Mouse (Mus musculus) adrenal gland, adult 18-20 months (tissue): ENCODE data around the gene Rsph6a. TPM values are rescaled to one million over a fixed set of nuclear protein-coding genes. Genes with fewer than 3 reads are reported as not detected.

Source experiments
- DNase-seq, 2 experiments: peaks; one replicate each; pipeline ENCODE4 v3.0.0; 2021 to 2022; ENCODE audit warnings: low spot score in 2 of 2
- long read RNA-seq, 2 experiments: library from polyadenylated mRNA; stranded (forward); transcript quantifications; one replicate each; pipeline ENCODE4 v2.0.0; 2021
- total RNA-seq, 2 experiments: library from RNA; stranded (reverse); gene quantifications; 1 replicate in 1 of 2; 2 replicates in 1 of 2; pipeline ENCODE4 v1.2.3; 2021

The Rsph6a gene
- total RNA-seq: not detected
- long read RNA-seq, experiment 1: 0 reads
- long read RNA-seq, experiment 2: 0 reads

DNA sequence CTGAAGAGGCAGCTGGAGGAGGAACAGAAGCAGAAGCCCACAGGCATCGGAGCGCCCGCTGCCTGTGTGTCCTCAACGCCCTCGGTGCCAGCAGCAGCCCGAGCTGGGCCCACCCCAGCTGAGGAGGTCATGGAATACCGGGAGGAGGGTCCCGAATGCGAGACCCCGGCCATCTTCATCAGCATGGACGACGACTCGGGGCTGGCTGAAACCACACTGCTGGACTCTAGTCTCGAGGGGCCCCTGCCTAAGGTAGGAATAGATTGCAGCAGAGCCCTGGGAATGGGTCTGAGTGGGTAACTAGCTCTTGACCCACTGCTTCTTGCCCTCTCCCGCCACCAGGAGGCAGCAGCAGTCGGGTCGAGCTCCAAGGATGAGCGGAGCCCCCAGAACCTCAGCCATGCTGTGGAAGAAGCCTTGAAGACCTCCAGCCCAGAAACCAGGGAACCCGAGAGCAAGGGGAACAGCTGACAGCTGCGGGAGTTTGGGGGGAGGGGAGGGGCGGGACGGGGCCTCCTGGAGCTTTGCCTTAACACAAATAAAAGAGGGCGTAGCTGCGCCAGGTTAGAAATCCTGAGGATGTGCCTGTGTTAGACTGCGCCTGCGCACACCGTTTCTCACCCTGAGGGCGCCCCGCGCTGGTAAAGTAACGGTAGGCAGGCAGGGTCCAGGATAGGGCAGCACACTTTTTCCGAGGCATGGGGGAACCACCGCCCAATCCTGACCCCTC, at the start of gene Rsph6a:
TSS of gene Rsph6a (plus strand) at position 644 of the 730 bp plus-strand sequence.
- DNase-seq: no peak

DNA sequence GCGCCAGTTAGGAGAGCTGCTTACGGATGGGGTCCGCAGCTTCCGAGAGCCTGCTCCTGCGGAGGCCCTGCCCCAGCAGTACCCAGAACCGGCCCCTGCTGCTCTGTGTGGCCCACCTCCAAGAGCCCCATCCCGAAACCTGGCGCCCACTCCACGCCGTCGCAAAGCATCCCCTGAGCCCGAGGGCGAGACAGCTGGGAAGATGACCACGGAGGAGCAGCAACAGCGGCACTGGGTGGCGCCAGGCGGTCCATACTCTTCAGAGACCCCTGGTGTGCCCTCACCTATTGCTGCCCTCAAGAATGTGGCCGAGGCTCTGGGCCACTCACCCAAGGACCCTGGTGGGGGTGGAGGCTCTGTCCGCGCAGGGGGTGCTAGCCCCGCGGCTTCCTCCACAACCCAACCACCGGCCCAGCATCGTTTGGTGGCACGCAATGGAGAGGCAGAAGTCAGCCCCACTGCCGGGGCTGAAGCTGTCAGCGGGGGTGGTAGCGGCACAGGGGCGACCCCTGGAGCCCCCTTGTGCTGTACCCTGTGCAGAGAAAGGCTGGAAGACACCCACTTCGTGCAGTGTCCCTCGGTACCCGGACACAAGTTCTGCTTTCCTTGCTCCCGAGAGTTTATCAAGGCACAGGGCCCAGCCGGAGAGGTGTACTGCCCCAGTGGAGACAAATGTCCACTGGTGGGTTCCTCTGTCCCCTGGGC, 48.9 kb upstream of the Rsph6a start:
- no peak for DNase-seq

DNA sequence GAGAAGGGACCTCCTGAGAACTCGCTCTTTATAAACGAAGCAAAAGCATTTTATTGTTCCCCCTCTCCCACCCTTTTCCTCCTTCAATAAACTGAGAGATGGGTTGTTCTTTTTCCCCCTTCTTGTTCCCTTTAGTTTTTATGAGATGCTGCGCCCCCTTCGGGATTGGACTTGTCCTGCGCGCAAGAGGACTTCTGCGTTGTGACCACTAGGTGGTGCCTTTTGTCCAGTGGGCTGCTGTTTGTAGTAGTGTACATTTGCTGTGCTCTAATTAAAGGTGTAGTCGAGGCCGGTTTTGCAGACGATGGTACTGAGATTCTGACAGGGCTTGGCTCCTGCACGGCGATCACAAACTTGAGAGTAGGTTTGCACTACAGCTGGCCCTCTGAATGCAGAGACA, 48.0 kb upstream of the Rsph6a start:
- peak; percentile 70 to 76 for DNase-seq

DNA sequence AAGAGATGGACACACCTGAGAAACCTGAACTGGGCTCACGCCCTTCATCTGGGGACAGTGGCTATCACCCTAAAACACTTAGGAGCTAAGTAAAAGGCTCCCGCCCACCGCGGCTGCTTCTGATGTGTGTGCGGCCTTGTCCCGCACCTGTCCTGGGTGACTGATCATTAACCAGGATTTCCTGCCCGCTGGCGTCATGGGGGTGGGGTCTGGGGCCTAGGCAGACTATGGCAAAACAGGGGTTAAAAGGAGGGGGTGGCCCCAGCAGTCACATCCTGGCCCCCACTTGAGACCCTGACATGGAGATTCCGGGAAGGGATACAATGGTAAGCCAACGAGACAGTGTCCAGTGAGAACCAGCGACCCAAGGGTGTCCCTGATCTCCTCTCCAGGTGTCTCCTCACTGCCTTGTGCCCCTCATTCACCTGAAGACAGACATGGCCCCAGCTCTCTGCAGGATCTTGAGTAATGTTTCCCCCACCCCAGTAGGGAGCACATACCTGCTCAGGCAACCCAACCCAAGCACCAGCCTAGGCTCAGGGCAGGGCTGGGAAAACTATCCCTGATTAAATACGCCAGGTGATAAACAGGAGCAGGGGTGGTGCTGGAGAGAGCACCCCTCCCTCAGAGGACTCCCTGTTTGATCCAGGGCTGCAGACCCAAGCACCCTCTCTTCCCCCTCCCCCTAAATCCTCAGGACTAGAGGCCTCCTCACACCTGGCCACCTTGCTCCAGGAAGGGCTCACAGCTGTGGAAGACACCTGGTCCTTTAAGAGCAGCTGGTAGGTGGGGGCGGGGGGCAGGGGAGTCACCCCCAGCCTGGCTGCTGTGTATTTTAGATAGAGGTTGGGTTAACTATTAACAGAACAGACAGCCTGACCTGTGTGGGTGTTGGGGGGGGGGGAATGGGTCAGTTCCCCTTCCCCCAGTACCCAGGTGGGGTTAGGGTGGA, 47.2 kb upstream of the Rsph6a start:
- DNase-seq: no peak

DNA sequence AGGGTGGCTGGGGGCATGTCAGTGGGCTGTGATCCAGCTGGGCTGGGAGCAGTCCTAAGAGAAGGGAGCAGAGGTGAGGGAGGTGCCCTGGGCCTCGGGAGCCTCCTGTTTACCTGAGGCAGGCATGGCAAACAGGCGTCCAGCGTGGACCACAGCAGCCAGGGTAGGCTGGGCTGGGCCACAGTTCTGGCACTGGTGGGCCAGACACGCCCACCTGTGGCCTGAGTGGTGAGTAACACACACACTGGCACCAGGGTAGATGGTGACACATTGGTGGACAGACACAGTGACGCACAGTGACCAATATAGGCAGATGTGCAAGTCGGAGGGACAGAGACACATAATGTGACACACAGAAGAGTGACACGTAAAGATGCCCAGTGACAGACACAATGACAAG, 43.9 kb upstream of the Rsph6a start:
- DNase-seq: no peak

DNA sequence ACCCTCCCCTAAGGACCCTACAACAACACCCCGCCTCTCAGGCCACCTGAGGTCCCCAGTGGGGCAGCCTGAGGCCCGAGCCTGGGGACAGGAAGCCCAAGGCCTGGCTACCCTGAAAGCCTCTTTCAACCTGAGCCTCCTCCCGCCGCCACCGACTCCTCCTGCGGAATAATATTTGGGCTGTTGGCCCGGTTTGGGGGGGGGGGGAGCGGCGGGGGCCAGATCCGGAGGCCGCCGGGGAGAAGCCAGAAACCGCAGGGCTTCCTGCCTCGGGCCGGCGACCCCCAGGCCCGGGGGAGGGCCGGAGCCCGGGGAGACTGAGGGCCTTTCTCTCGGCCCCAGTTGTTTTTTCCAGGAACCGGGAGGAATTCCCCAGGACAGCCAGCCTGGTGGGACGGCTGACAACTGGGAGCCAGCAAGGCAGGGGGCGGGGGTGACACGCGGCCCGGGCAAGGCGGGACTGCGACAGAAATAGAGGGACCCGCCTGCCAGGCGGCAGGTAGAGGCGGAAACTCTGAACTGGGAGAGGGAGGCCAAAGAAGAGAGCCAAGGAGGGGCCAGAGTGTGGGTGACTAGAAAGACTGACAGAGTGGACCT, 42.4 kb upstream of the Rsph6a start:
- peak in 1 of 2 experiments; percentile 36 for DNase-seq

DNA sequence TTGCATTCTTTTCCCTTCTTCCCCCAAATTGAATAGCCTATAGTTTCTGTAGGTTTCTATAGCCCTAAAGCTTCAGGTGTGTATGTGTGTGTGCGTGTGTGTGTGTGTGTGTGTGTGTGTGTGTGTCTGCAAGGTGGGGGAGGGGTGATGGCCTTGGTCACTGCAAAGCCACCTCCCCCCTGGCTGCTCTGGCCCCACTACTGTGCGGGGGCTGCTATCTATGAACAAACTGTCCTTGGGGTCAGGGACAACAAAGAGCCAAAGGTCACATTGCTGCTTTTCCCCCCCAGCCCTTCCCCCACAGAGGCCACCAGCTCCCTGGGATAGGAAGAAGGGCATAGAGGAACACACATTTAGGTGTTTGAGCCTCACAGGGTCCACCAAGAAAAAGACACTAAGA, 41.6 kb upstream of the Rsph6a start:
- no peak for DNase-seq

DNA sequence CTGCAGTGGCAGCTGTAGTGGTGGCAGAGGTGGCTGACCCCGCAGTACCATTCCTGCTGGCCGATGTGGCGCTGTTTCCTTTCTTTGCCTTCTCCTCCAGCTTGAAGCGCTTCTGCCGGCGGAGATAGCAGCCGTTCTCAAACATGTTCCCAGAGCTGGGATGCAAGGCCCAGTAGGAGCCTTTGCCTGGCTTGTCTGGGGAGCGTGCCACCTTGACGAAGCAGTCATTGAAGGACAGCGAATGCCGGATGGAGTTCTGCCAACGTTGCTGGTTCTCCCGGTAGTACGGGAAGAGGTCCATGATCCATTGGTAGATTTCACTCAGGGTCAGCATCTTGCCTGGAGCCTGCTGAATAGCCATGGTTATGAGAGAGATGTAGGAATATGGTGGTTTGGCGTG, 40.0 kb upstream of the Rsph6a start:
- no peak for DNase-seq

DNA sequence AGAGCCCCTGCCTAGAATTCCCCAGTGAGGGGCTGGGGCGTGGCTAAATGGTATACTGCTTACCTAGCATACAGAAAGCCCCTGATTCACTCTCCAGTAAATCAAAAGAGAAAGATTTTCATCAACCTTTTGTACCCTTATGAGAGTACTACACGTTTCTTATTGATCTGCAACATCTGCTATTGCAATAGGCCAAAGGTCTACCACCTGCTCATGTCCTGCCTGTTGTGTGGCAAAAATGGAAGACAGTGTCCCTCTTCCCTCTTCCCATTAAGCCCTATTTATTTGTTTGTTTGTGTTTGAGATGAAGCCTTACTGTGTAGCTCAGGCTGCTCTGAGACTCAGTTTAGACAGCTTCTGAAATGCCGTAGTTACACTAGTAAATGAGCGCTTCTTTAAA, 38.4 kb upstream of the Rsph6a start:
- no peak for DNase-seq

DNA sequence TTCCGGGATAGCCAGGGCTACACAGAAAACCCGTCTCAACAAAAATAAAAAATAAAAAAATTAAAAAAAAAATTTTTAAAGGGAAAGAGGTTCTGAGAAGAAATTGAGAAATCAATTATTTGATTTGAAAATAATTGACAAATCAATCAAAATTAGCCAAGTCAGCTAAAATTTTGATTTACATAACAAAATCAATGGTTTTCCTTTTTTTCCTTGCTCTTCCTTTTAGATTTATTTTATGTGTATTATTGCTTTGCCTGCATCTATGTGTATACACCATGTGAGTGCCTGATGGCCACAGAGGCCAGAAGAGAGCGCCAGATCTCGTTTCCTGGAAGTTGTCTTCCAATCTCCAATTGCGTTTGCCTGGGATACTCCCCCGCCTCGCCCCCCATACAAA, 36.6 kb upstream of the Rsph6a start:
- no peak for DNase-seq

DNA sequence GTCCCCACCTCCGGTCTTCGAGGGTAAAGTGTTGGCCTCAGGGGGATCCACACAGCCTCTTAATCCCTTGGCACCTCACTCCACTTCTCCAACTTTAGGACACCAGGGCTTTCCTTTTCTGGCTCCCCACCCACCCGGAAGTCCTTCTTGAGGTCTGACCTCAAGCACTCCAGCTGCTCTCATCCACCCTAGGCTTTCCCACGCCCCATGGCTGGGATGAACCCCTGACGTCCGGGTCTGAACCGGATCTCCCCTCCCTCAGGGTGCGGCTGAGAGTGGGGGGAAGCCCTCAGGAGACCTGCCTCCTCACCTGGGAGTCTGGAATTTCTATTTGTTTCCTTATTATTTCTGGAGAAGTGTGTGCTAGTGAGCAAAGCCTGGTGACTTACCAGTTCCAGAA, 33.4 kb upstream of the Rsph6a start:
- no peak for DNase-seq

DNA sequence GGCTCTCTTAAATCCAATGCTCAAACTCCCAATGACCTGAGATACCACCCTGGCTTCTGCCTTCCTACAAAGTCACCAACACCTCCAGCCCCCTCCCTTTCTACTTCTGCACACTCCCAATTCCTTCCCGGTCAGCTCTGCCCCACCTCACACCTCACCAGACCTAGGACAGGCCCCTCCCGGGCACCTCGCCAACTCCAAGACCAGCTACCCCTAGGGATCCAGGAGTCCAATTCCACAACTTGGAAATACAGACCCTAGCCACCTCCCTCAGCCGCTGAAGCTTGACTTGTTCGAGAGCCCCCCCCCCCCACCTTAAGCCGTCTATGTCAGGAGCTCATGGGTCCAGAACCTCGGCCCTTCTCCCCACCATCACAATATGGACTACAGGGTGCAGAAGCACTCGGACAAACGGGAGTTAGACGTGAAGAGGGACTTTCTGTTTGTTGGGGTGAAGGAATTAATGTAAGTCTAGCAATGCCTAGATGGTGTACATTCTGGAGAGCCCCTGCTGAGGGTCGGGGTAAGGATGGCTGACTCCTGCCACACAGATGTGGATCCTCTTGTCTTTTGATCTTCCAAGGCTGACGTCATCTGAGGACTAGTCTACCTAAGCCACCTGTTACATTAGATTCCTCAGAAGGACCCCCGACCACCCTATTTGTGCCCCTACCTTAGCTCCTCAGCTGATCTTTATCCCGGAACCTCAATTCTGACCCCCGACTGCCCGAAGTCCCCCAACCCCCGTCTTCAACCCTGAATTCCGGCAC, 32.1 kb upstream of the Rsph6a start:
- DNase-seq: no peak

DNA sequence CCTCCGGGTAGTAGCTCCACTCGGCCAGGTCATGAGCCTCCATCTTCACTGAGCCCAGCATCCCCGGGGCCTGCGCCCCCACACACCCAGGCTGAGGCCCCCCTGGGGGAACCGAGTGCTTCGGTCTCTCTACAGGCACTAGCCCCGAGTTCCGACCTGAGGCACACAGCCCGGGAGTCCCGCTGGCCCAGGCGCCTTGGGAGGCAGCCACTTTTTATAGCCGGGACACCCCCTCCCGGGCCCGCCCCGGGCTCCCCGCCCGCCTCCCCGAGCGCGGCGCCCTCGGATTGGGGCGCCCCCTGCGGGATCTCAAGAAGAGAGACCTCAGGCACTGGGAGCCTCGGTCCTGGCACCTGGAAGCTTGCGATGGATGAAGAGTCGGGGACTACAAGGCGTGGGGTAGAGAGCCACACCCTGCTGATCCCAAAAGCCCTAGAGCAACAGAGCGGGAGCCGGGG, 31.1 kb upstream of the Rsph6a start, which contains the start of gene Foxa3:
TSS of gene Foxa3 (minus strand) at position 182 of the 458 bp plus-strand sequence.
- peak; percentile 28 to 61 for DNase-seq

DNA sequence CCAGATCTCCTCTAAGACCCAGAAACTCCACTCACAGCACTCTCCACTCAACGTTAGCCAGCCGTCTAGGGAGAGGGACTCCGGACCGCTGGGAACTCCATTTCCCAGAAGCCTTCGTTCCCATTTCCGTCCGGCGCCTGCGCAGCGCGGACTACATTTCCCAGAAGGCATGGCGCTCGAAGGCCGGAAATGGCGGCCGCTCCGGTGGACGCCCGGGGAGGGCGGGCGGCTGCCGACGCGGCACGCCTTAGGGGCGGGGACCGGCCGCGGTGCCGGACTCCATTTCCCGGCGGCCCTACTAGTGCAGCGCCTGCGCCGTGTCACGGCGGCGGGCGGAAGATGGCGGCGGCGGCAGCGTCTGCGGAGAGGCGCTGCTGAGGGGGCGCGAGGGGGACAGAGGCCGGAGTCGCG, 30.4 kb upstream of the Rsph6a start, which contains the start of gene Sympk:
TSS of gene Sympk (plus strand) at position 282 of the 411 bp plus-strand sequence.
- peak; percentile 89 to 92 for DNase-seq

DNA sequence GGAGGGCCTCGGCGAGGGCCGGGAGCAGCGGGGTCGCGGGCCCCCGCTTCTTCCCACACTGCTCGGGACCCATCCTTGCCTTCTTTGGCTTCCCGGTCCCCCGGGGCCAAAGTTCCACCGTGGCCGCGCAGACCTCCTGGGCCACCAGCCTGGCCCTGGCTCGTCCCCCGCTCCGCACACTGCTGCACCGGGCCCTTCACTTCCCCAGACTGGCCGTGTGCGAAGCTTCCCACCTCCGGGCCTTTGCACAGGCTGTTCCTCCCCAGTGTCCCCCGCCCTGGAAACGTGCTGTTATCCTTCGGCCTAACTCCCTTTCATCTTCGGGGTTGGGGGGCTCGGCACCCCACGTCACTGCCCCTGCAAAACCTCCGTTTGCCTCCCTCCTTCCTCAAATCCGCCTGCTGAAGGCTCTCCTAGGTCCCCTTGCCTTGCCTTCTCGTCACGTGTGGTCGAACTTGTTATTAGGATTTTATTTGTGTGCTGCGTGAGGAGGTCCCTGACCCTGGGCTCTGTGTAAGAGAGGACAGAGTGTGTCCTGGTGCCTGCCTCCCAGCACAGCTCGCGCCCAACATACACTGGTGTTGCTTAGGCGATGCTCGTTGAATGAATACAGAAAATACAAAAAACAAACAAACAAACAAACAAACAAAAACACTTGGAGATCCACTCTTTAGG, 29.8 kb upstream of the Rsph6a start:
- DNase-seq: peak in 1 of 2 experiments; percentile 43

DNA sequence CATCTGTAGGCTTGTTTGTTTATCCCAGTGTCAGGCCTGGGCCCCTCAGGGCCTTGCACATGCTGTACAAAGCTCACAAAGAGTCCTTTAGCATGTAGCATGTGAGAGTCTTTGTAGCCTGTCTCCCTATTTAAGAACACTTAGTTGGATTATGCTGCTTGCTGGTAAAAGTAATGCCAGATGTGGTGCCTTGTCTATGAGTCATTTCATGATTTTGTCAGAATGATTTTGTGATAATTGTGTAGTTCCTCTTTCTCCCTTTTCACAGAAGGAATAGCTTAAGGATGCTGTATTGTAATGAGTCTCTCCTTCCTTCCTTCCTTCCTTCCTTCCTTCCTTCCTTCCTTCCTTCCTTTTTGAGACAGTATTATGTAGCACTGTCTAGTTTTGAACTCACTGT, 26.4 kb upstream of the Rsph6a start:
- no peak for DNase-seq

DNA sequence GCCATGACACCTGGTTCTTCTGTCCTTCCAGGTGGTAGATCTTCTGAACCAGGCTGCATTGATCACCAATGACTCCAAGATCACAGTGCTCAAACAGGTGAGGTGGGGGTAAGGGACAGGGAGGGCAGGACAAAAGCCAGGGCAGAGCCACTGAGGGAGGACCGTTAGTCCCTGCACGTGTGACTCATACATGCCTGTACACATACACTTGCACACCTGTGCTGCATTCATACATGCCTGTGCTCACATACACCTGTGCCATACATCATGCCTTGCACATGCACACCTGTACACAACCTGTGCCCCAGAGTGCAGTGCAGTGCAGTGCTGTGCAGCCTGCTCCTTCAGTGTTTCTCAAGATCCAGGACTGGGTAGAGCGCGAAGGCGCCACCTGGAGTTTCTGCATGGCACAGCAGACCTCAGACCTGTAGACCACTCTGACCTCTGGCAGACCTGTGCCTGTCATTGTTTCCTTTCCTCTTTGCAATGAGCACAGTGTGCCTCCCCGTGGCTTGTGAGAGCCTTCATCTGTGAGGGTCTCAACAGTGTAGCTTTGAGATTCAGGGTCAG, 25.3 kb upstream of the Rsph6a start:
- peak in 1 of 2 experiments; percentile 53 for DNase-seq

DNA sequence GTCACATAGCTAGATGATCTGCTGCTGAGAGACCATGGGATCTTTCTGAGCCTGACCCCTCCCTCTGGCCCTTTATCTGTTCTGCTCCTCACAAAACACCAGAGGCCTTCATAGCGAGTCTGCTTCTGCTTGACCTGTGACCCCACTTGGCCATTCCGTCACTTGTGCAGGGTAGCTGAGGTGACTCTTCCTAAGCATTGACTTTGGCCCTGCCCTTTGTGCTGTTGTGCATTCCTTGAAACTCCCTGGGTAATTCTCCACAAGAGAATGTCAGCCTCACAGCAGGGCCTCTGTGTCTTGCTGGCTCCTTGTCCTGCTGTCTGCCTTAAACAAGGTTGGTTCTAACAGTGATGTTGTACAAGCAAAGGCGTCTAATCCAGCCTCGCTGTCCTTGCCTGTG, 22.8 kb upstream of the Rsph6a start:
- DNase-seq: no peak

DNA sequence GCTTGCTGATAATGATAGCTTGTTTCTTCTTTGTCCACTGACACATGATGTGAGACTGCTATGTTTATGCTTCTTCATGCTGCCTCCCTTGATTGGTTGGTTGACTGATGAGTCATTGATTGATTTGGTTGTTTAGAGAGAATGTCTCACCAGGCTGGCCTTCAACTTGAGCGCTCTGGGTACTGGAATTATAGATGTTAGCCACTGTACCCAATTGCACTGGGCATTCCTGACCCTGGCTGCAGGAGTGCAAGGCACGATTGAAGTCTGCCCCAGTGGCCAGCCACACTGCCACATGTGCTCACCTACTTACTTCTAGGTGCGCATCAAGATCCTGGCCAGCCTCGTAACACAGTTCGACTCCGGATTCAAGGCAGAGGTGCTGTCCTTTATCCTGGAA, 9.9 kb upstream of the Rsph6a start:
- DNase-seq: no peak
